Mouse (Mus musculus) ZHBTc4 (cell line): Measurements from ENCODE around the gene Mrpl52.

Experiments used
- DNase-seq: peaks from one replicate; pipeline ENCODE4 v3.0.0-alpha.2; 2011; ENCODE audit warnings: low read depth, low spot score

Mrpl52 gene

DNA sequence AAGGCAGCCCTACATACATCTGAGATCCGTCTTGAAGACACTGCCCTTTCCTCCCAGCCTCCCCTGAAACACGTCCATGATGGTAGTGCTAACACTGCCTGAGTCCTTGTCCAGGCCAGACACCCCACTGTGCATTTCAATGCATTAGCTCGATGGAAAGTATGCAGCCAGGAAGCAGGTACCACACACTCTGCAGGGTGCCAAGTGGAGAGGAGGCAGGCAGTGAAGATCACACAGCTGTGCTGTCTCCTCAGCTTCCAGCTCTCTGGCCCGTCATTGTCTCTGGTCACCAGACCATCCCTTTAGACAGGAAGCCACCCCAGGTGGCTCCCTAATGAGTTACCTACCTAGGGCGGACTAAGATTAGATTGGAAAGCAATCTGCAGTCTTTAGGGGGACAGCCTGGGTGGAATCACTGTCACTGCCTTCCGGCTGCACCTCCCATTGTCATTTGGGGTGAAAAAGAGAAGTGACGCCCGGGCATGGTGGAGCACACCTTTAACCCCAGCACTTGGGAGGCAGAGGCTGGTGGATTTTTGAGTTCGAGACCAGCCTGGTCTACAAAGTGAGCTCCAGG lies 14.6 kb upstream of the Mrpl52 start:
- peak; percentile 97 for DNase-seq

DNA sequence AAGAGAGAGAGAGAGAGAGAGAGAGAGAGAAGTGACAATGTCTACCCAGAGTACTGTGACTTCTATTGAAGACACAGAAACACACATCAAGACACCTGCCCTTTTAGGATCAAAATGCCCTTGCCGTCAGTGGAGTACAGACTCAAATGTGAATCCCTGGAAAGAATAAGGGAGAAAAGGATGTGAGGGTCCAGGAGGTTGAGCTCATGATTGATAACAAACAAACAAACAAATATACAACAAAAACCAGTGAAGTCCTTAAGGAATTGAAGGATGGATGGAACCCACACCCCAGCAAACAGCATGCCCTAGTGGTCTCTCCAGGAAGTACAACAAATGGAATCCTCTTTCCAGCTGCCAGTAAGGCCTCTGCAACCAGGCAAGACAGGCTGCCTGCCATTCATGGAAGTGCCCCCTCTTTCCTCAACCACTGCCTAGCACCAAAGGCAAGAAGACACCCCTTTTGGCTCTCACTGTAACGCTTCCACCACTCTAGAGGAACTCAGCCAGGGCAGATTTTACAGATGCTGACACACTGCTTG lies 14.0 kb upstream of the Mrpl52 start:
- peak; percentile 78 for DNase-seq

DNA sequence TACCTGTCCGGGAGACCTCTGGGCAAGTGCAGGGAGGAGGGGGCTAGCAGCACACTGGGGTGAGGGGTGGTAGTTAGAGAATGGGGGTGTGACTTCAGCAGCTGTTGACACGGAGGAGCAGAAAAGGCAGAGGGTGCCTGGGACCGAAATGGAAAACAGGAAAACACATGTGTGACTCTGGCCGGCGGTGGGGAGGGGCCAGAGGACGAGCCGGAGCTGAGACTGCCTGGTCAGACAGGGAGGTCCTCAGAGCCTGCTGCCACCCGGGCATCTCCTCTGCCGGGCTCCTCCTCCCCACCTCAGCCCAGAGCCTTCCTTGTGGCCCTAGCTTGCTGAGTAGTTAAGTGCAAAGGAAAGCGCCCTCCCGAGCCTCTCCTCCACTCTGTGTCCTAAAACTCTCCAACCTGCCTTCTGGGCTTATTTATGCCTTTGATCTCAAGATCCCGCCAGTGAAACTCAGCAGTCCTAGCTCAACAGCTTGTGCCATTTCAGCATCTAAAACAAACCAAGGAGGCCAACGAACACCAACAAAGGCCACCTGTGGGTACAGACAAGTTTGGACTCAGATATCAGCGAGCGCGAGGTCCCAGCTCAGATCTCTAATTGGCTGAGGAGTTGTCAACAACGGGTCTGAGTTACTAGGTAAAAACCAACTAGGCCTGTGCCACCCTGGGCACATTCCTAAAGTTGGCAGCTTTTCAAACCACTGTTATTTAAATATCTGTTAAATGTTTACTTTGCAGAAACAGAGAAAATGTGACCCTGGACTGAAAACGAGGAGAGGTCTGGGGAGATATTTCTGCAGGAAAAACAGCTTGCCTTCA lies 12.6 kb upstream of the Mrpl52 start:
- DNase-seq, result no peak

DNA sequence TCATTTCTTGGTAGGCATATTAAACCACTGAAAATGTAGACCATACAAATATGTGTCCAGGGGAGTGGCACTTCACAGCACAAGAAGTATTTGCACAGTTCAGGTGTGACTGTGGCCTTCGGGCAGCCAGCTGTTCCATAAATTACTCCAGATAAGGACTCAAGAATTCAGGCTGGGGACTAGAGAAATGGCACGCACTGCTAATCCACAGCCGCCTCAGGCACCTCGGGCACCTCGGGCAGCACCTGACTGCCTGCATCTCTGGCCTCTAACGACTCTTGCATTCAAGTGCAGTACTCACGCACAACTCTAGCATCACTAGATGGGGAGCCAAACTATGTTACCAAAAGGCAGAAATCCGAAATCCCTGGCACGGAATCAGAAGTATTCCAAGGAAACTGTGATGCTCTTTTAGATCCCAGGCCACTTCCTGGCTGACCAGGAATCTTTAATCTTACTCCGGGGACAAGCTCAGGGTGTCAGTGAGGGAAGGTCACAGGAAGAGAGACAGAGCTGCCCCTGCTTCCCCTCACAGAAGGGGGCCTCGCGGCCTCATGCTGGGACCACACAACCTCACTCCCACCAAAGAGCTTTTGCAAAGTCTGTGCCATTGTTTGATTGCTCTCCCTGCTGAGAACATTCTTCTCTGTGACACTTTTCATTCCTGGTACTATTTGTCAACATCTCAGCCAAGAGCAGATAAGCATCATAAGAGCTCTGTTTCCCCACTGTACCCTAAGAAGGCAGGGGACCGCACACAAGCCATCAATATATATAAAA lies 11.3 kb upstream of the Mrpl52 start:
- peak; percentile 90 for DNase-seq

DNA sequence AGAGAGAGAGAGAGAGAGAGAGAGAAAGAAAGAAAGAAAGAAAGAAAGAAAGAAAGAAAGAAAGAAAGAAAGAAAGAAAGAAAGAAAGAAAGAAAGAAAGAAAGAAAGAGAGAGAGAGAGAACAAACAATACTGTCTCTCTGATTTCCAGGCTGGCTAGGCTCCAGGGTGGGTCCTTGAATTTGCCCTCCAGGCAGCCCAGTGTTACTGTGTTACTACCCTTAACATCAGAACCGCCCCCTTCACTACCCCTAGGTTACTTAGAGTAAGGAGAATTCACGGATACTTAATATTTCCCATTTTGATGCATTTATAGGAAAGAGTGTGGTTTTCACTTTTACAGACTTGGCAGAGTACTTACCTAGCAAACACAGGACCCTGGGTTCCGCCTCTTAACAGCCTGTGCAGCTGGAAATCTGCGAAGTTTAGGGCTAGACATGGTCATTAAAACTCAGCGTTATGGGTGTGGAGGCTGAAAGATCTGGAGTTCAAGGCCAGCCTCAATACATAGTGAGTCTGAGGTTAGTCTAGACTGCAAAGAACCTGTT lies 10.4 kb upstream of the Mrpl52 start:
- peak; percentile 46 for DNase-seq

DNA sequence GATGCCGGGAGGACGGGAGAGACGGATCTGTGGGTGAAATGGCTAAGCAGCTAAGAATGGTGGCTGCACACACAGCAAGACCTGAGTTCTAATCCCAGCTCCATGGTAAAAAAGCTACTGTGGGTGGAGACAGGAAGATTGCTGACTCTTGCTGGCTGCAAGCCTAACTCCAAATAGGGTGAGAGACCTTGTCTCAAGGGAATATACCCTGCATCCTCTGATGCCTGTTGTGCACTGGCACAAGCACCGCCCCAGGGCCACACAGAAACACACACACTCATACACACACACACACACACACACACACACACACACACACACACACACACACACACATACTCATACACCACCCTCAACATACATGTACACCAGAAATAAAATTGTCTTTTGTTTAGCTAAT lies 9.9 kb upstream of the Mrpl52 start:
- DNase-seq, result no peak

DNA sequence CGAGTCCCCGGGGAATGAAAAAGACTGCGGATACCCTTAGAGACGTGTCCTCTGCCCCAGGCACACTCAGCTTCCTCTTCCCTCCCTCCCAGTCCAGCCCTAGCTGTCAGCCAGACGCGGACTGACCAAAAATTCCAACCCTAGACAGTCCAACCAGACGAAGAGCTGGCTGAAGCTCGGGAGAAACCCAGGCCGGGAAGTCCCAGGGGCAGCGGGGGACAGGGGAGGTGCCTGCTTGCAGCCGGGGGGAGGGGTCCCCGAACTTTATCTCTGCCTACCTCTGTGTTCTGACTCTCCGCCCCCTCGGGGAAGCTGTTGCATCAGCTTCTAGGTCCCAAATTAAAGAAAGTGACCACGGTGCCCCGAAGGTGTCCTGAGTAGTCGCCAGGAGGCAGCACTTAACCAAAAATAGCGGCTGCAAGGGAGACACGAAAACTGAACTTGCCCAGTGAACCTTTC lies 9.1 kb upstream of the Mrpl52 start, which contains the start of gene Slc7a7:
Slc7a7 (minus strand) TSS at position 158 of the 459 bp plus-strand sequence.
- peak; percentile 88 for DNase-seq

DNA sequence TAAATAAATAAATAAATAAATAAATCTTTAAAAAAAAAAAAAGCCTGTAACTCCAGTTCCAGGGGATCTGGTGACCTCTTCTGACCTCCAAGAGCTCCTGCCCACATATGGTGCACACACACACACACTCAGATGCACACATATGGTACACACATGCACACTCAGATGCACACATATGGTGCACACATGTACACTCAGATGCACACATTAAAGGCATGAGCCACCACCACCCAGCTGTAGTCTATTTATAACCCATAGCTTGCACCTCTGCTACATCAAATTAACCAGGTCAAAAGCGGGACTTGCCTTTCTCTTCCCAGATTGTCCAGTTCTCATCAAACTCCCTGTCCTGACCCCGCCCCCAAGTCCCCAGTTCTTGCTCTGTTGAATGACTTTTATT lies 5.7 kb upstream of the Mrpl52 start:
- DNase-seq, result no peak

DNA sequence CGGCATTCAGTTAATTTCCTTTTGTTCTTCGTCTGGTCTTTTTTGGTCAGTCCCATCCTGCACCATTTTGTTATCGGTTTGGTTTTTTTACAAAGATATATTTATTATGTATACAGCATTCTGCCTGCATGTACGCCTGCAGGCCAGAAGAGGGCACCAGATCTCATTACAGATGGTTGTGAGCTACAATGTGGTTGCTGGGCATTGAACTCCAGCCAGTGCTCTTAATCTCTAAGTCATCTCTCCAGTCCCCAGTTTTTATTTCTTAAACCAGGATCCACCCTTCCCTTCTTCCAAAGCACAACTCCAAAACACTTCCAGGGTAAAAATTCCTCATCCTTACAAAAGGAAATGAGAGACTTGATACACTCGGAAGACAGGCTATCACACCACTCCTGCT lies 3.3 kb upstream of the Mrpl52 start:
- DNase-seq, result peak; percentile 59

DNA sequence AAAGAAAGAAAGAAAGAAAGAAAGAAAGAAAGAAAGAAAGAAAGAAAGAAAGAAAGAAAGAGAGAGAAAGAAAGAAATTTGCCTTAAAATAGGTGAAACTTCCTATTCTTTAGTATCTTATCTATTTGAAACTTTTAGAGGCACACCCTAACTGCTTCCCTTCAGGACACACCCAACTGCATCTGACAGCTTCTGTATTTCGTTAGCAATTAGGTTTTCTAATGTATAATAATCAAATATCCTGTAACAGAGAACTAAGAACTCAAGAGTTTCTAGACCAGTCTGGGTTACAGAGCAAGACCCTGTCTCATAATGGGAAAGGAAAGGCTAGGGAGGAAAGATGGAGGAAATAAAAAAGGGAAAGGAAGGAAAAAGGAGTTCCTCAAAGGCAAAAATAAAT lies 2.1 kb upstream of the Mrpl52 start:
- no peak for DNase-seq

DNA sequence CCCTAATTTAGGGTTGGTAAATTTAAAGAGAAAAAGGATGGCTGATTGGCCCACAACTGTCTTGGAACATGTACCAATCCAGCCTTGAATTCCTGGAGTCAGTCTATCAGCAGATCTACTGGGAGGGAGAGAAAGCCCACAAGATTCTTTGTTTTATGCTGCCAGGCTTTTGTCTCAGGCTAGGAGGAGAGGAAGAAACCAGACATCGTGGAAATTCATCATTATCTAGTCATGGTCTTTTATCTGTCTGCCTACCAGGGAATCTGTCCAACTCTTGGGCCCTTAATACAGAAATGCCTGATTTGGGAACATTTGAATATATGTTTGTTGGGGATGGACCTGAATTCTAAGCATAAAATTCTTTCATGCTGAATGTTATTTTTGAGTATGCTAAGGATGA lies 1.2 kb upstream of the Mrpl52 start:
- no peak for DNase-seq

DNA sequence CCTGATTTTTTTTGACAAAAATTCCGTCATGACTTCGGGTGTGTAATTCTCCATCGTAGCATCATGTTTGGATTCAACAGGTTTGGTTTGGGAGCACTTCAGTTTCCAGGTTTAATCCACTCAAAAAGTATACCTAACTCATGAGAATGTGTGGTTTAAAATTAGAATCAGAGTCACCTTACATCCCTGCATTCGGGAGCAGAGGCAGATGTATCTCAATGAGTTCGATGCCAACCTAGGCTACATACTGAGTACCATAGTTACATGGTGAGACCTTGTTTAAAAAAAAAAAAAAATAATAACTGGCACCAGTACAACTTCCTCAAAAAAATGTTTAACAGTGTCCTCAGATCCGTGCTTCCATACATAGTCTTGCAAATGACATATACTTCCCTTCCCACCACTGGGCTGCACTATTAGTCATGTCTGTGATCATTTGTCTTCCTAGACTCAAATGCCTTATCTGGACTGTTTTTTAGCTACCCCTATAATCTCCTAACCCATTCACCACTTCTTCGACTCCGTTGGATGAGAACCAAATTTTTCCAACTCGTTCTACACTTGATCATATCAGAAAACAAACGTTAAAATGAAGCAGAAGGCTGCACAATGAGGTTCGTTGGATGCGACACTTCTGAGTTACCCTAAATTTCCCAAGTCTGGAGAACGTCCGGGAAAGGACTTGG lies 563 bp upstream of the Mrpl52 start:
- DNase-seq, result no peak

DNA sequence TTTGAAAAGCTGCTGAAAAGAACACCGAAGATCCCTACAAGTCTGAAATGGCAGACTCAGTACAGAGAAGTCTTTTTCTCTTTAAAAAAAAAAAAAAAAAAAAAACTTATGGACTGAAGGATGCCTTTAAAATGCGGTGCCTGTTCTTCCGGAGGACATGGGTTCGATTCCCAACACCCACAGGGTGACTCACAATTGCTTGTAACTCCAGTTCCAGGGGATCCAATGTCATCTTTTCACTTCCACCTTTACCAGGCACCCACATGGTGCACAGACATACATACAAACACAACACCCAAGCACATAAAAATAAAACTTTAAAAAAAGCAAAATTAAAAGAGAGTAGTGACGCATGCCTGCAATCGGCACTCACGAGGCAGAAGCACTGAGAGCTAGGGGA lies 987 bp downstream of the Mrpl52 start:
- no peak for DNase-seq

DNA sequence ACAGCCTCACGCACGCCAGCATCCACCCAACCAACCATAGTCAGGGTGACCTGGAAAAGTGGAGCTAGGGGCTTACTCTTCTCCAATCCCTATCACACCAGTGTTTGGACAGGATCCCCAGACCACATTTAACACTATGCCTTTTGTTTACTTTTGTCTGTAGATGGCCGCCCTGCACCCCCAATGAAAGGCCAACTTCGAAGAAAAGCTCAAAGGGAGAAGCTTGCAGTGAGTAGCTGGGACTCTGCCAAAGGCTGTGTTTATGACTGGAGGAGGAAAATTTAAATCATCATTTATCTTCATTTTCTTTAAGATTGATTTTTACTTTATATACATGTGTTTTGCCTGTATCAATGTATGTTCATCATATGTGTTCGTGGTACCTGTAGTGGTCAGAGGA lies 1.7 kb downstream of the Mrpl52 start:
- no peak for DNase-seq

DNA sequence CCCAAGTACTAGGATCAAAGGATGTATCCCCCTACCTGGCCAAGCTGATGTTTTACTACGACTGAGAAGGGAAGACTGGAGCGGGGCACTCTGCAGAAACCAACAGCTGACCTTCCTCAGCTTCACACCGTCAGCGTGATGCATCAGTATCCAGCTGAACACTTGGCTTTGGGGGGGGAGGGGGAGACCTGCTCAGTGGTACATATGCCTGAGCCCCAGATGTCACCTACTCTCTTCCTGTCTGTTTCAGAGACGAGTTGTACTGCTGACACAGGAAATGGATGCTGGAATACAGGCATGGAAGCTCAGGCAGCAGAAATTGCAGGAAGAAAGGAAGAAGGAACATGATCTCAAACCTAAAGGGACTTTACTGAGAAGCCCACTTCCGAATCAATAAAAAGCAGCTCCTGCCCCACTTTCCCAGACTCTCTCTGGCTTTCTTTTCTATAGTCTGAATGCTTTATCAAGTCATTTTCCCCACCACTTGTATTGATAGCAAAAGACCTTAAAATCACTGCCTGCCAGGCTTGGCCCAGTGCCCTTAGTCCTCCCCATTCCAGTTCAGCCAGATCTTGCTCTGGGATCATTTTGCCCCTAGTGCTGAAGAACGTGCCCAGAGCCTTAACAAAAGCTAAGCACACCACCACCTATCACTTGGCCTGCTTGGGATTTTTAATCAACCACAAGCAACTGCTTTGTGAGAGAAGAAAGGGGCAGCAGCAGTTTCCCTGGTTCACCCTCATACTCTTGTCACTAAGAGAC lies 2.8 kb downstream of the Mrpl52 start:
- no peak for DNase-seq

DNA sequence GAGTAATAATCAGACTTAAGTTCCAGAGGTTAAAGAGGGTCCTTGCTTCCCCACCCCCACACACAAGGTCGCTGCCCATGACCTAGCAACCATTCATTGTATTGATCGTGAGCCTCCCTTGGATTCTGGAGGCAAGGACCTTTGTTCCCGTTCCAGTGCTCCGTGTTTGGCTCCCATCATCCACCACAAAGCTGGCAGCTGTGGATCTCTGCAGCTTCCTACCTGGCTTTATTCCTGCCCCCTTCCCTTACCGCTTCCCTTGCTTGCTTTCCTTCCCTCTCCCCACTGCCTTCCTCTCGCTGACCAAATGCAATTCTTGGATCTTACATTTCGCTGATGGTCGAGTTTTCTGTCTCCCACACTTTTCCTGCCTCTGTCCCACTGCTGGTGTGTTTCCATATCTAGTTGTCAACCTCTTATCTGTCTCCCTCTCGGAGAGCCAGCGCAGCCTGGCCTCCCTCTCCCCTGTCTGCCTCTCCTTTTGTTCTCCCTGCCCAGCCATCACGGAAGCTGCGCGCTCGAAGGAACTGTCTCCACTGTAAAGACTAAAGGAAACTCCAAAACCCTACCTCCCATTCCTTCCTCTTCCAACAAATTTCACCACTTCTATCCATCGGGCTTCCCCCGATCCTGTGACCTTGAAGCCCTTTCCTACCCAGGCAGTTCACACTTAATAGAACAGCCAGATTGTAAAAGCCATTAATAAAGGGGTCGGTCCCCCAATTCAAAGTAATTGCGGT lies 3.9 kb downstream of the Mrpl52 start:
- DNase-seq, result no peak

DNA sequence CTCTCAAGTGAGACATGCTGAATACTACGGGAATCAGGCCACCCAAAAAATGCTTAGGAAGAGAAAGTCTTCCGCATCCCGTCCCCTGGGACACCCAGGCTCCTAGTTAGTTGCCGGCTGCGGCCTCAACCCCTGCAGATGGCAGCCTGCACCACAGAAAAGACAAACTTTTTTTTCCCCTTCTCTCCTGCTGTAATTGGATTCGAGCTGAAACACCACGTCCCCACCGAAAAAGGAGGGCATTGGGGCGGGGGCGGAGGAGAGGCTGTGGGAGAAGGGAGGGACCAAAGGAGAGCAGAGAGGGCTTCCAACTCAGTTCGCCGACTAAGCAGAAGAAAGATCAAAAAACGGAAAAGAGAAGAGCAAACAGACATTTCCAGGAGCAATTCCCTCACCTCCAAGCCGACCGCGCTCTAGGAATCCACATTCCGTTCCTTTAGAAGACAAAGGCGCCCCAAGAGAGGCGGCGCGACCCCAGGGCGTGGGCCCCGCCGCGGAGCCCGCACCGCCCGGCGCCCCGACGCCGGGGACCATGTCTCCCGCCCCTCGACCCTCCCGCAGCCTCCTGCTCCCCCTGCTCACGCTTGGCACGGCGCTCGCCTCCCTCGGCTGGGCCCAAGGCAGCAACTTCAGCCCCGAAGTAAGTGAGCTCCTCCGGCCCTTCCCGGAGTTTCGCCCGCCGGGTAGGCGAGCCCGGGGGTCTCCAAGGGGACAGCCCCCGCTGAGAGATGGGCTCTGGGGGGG lies 4.8 kb downstream of the Mrpl52 start, which contains the start of gene Mmp14:
Mmp14 (plus strand) TSS at position 279 of the 744 bp plus-strand sequence.
- no peak for DNase-seq

DNA sequence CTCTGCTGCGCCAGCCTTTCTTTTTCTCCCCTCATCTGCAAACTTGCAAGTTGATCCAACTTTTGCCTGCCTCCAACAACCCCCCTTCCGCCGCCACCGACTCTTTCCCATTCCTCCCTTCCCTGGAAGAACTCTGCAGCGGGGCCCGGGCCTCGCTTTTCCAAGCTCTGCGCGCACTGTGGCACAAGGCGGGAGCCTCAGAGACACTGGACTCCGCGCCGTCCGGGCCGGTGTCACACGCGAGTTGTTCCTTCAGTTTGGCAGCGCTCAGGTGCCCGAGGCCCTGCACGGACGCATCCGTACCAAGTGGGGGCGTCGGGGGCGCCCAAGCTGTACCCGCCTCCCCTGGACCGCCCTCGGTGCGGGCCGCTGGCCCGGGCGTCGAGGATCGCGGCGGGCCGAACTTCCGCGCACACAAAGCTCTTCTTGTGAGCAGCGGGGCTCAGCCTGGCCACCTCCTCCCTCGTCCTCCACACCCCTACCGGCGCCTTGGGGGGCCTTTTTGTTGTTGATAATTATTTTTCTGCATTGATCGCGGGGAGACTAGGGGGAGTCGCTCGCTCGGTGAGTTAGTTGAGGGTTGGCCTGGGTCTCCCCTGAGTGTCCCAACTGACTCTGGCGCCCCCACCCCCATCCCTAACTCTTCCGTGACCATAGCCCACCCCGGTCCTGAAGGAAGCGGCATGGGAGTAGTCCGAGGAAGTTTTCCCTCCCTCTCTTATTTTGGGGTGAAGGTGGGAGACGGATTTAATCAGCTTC lies 5.5 kb downstream of the Mrpl52 start:
- DNase-seq, result peak; percentile 52
